Mouse (Mus musculus): ENCODE data around the gene Hnrnpa2b1.
A peak's percentile ranks its signal among the peaks of the same experiment; 100 is the strongest.

Gene Hnrnpa2b1

DNA sequence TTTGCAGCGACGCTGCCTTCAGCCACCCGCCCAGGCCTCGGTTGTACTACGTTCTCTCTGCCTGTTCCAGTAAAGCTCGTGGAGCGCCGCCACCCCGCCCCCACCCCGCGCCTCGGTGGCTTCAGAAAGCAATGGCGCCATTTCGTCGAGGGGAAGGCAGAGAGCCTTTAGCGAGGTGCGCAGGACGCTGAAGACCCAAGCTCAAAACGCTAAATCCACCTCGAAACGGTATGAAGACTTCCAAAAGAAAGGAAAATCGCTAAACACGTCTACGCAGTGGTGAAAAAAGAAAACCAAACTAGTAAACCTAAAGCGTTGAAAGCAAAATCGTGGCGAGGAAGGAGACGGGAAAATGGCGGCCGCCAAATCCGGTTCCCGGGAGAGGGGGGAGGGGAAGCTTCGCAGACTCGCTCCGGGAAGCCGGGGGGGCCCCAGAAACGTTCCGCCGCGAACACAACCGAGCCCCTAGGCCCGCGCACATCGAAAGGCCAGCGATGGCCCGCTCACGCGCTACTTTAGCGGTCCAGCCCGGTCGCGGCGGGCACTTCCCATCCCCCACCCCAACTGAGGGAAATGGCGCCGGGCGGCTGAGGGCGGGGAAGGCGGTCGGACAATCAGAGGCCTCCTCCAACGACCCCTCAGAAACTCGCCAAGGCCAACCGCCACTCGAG, 668 bp downstream of the Hnrnpa2b1 start:
- DNase-seq, result peak; percentile 73

DNA sequence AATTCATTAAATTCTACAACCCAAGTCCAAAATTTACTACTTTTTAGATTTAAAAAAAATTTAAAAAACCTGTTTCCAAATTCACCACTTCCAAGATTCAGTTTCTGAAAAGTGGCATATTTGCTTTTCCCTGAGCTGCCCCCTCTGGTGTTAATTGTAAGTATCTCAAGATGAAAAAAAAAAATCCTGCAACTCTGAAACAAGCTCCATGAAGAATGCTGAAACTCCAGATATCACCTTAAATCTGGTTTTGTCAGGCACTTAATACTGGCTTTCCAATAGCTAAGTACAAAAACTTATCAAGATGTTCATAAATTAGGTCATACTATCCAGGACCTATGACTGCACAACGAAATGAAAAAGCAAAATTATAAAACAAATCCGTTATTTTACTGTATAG, 2.0 kb downstream of the Hnrnpa2b1 start:
- no peak for DNase-seq

- no peak for DNase-seq
Measured at GRCm38 (mm10) chr6:51460363-51460762, 9.3 kb downstream of the Hnrnpa2b1 start.

GRCm38 (mm10) chr6:51460021-51460360, 9.7 kb downstream of the Hnrnpa2b1 start:
- no peak for DNase-seq

GRCm38 (mm10) chr6:51459313-51460020, 10.2 kb downstream of the Hnrnpa2b1 start:
- DNase-seq, result no peak

DNA sequence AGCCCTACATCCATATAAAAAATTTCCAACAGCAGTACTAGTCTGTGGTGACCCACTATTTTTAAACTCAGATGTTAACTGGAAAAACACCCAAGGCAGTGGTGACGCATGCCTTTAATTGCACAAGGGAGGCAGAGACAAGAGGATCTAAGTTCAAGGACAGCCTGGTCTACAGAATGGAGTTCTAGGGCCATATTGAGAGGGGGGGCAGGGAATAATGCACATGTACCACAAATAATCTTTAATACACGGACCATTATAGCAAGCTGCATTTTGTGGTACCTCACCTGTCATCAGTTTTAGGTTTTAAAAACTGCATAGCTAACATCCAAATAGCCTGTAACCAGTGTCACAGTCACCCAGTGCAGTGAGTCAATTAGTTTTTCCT, 10.8 kb downstream of the Hnrnpa2b1 start:
- DNase-seq, result no peak

GRCm38 (mm10) chr6:51457770-51458387, 11.8 kb downstream of the Hnrnpa2b1 start:
- DNase-seq, result no peak

- DNase-seq, result no peak
Measured at GRCm38 (mm10) chr6:51457283-51457682, 12.4 kb downstream of the Hnrnpa2b1 start.

DNA sequence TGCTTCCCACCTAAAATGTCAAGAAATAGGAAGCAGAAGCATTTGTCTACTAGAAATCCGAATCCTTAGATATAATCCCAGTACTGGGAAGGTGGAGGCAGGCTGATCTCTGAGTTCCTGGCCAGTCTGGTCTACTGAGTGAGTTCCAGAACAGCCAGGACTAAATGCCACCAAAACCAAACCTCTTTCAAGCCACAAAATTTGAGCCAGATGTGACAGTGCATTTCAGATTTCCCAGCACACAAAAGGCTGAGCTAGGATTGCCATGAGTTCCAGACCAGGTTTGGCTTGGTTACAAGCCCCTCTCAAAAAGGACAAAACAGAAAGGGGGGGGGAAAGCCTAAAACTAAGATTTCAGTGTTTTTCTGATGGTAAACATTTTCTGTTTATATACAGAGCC, 13.5 kb downstream of the Hnrnpa2b1 start:
- no peak for DNase-seq

- no peak for DNase-seq
Measured at GRCm38 (mm10) chr6:51454949-51455348, 14.7 kb downstream of the Hnrnpa2b1 start.

- no peak for DNase-seq
Measured at GRCm38 (mm10) chr6:51452927-51453503, 16.7 kb downstream of the Hnrnpa2b1 start.

GRCm38 (mm10) chr6:51442191-51442835, 27.4 kb downstream of the Hnrnpa2b1 start:
- no peak for DNase-seq

- no peak for DNase-seq
Measured at GRCm38 (mm10) chr6:51438826-51439330, 30.8 kb downstream of the Hnrnpa2b1 start.

- no peak for DNase-seq
Measured at GRCm38 (mm10) chr6:51437665-51438064, 32.0 kb downstream of the Hnrnpa2b1 start.

GRCm38 (mm10) chr6:51434270-51434669, 35.4 kb downstream of the Hnrnpa2b1 start:
- DNase-seq, result no peak

GRCm38 (mm10) chr6:51432535-51433397, 36.9 kb downstream of the Hnrnpa2b1 start, which contains the start of gene Nfe2l3:
Gene Nfe2l3, plus strand, starts transcription at chr6:51432670.
- DNase-seq, result peak; percentile 35

GRCm38 (mm10) chr6:51424537-51424936, 45.2 kb downstream of the Hnrnpa2b1 start:
- DNase-seq, result no peak

GRCm38 (mm10) chr6:51423466-51424122, 46.1 kb downstream of the Hnrnpa2b1 start:
- no peak for DNase-seq

GRCm38 (mm10) chr6:51417306-51417936, 52.3 kb downstream of the Hnrnpa2b1 start:
- no peak for DNase-seq

DNA sequence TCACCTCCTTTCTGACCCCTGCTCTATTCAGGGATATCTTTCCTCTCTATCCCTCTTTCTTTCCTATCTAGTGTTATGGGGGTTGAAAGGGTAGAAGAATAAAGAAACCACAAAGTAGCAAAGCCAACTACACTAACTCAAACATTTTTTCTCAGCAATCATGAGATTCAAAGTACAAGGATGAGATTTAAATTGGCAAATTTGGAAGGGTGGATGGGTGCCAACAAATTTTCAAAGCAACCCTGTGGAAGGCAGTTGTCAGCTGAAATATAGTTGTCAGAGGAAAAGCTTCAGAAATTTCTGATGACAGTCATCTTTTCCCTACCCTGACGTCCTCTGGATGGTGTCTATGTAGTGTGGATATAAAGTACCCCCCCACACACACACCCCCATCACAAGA, 53.3 kb downstream of the Hnrnpa2b1 start:
- no peak for DNase-seq
